Mouse (Mus musculus): ENCODE data around the gene Aqp12. TPM values are rescaled to one million over a fixed set of nuclear protein-coding genes. Genes with fewer than 3 reads are reported as not detected.

Aqp12 gene
- polyA plus RNA-seq, 1 experiment, result 0.42 TPM

DNA sequence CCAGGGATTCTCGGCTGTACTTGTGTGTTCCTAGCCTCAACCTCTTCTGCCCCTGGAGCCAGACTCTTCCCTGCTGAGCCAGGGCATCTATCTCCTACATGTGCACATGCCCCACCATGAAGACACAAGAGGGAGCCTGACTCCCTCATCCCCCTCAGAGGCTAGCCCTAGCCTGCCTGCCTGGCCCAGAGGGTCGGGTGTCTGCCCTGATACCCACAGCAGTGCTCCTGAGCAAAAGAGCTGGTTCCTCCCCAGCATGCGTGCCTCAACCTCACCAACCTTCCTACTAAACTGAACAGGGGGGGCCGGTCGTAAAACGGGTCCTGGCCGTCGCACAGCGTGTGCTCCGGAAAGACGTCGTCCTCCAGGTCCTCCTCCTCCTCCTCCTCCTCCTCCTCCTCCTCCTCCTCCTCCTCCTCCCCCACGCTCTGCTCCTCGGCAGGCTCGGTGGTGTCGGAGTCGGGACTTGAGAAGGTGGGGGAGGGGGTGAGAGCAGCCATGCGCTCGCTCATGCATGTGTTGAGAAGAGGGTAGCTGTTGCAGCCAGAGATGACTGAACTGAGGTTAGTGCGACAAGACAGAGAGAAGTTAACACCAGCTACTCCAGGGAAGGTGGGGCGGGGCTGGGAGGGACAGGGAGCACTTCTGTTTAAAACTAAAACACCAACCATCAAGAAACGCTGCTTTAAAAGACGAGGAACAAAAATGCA, 45.1 kb downstream of the Aqp12 start:
- 60% methylated on average over 20 of the region's 23 CpGs for WGBS
- no peaks in the 10 kb centered on the region for H3K27me3 ChIP-seq (ENCODE audit: control insufficient read depth, insufficient read depth, low read length)
- no peaks in the 10 kb centered on the region for H3K36me3 ChIP-seq (ENCODE audit: control insufficient read depth, insufficient read depth, low read length)

More for the DNA sequence above, 45.1 kb downstream of the Aqp12 start:
- Histone ChIP-seq H3K4me1 (replicated peaks; ENCODE audit: control insufficient read depth, insufficient read depth, low read length) (no peaks in the 10 kb centered on the region), H3K4me3 (ENCODE audit: control insufficient read depth, insufficient read depth, low read length) (no peak overlapping the region), H3K27ac (ENCODE audit: control insufficient read depth, insufficient read depth, low read length) (no peak overlapping the region)
- TF ChIP-seq POLR2A (IDR thresholded peaks at IDR 0.05; ENCODE audit: control insufficient read depth, extremely low read depth, insufficient read depth, low read length, poor library complexity), result no peak
- TF ChIP-seq CTCF (IDR thresholded peaks at IDR 0.05; ENCODE audit: borderline replicate concordance, control insufficient read depth, extremely low read depth, insufficient read depth, low read length, poor library complexity), result no peak
- no peak for DNase-seq

Other genes starting within 250 kb of the Aqp12 start
- 57.3 and 72.5 TPM in 2 replicates for gene Gpc1, start 174.7 kb upstream of the Aqp12 start, polyA plus RNA-seq (2012; rRNA removed)
- 3.6 and 5.5 TPM in 2 replicates for gene Ankmy1, start 103.4 kb upstream of the Aqp12 start, polyA plus RNA-seq (2012; rRNA removed)
- gene Dusp28, start 99.4 kb upstream of the Aqp12 start, polyA plus RNA-seq (2012; rRNA removed), result 69.4 and 73.5 TPM in 2 replicates
- 440 and 540 TPM in 2 replicates for gene Rnpepl1, start 95.6 kb upstream of the Aqp12 start, polyA plus RNA-seq (2012; rRNA removed)
- gene Capn10, start 72.0 kb upstream of the Aqp12 start, polyA plus RNA-seq (2012; rRNA removed), result 39.9 and 42.5 TPM in 2 replicates
- 6.0 and 8.9 TPM in 2 replicates for gene Gpr35, start 55.5 kb upstream of the Aqp12 start, polyA plus RNA-seq (2012; rRNA removed)
- gene Kif1a, start 95.6 kb downstream of the Aqp12 start, polyA plus RNA-seq (2012; rRNA removed), result 1.8 and 2.0 TPM in 2 replicates
- 0.23 and 0.78 TPM in 2 replicates for gene Agxt, start 128.9 kb downstream of the Aqp12 start, polyA plus RNA-seq (2012; rRNA removed)
- 0.68 and 0.88 TPM in 2 replicates for gene 2310007B03Rik, start 154.6 kb downstream of the Aqp12 start, polyA plus RNA-seq (2012; rRNA removed)
- gene Crocc2, start 162.4 kb downstream of the Aqp12 start, polyA plus RNA-seq (2012; rRNA removed), result 0.28 and 0.34 TPM in 2 replicates
- 3.1 and 3.8 TPM in 2 replicates for gene Sned1, start 229.5 kb downstream of the Aqp12 start, polyA plus RNA-seq (2012; rRNA removed)